Mouse (Mus musculus): ENCODE measurements around the gene Sh3glb1. TPM values are rescaled to one million over a fixed set of nuclear protein-coding genes. Genes with fewer than 3 reads are reported as not detected.
"Not testable (repeated sequence)": the region's sequence is repeated elsewhere in the genome, so short reads cannot be mapped to it uniquely, and the experiment has no call there.

The Sh3glb1 gene
- total RNA-seq (2014; rRNA removed): 103 and 118 TPM in 2 replicates
- polyA plus RNA-seq (2015; fragmentation: Nextera tagmentation; extraction: Ambion mirVana): 104 and 128 TPM in 2 replicates

DNA sequence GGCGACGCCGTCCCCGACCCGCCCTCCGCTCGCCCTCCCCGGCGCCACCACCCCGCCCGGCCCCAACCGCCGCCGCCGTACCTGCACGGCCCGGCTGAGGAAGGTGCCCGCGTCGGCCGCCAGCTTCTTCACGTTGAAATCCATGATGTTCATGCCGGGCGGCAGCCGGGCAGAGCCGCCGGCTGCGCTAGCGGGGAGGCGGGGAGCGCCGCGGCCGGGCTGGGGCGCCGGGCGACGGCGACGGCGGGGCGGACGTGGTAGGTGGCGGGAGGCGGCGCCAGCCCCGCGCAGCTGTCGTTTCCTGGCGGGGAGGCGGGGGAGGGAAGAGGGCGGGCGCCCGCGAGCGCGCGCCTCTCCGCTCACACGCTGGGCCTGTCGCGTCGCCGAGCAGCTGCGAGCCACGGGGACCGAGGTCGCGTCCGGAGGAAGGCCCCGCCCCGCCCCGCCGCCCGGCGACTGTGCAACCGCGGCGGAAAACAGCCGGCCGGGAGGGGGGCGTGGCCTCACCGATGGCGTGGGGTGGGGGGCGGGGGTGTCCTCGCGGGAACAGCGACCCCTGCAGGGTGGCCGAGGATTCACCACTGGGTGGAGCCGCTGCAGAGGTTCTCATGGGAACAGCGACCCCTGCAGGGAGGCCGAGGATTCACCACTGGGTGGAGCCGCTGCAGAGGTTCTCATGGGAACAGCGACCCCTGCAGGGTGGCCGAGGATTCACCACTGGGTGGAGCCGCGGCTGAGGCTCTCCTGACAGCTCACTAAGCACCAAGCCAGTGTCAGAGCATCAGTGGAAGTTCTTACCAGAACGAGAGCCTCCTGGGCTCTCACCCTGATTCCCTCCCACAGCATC is at the start of gene Sh3glb1:
TSS of gene Sh3glb1 (minus strand) at position 435 of the 847 bp plus-strand sequence.
- ATAC-seq: peak; percentile 90
- TF ChIP-seq CTCF (IDR thresholded peaks at IDR 0.05; ENCODE audit: low read depth): peak; percentile 99
- H3K9ac ChIP-seq: peak within 1 kb of the TSS; percentile 80
- WGBS: 1% methylated on average over 77 of the region's 98 CpGs
- no peaks in the 10 kb centered on the region for H3K9me3 ChIP-seq (ENCODE audit: low read length)
- H3K27ac ChIP-seq (ENCODE audit: low read depth, low read length): peak within 1 kb of the TSS; percentile 94
- peaks cover 20% of the 10 kb centered on the region for H3K4me1 ChIP-seq (ENCODE audit: insufficient read depth)
- H3K27me3 ChIP-seq (ENCODE audit: insufficient read depth, low read length): no peaks in the 10 kb centered on the region
- DNase-seq: peak; percentile 95
- no peaks in the 10 kb centered on the region for H3K36me3 ChIP-seq (ENCODE audit: insufficient read depth)
- H3K4me2 ChIP-seq (ENCODE audit: low read depth): peak within 1 kb of the TSS; percentile 84
- peak within 1 kb of the TSS; percentile 98 for H3K4me3 ChIP-seq (ENCODE audit: low read depth, low read length)

DNA sequence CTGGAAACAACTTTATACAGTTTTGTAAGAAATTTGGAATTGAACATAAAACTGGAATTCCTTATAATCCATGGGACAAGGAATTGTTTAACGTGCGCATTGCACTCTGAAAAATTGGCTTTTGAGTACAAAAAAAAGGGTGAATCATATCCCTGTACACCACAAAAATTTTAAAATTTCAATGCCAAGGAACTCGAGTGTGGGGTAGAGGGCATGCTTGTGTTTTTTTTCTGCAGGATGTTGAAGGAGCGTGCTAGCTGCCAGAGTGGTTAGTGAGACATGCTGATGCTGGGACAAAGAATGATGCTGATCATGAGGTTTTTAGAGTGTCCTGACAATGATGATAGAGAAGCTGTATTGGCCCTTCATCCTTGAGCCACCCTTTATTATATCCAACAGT is 45.0 kb upstream of the Sh3glb1 start:
- Histone ChIP-seq H3K4me2 (ENCODE audit: low read depth) (no peak overlapping the region), H3K27ac (ENCODE audit: low read depth, low read length) (no peak overlapping the region), H3K4me1 (ENCODE audit: insufficient read depth) (no peaks in the 10 kb centered on the region), H3K4me3 (ENCODE audit: low read depth, low read length) (no peak overlapping the region), H3K9ac (no peak overlapping the region), H3K27me3 (ENCODE audit: insufficient read depth, low read length) (no peaks in the 10 kb centered on the region), H3K9me3 (ENCODE audit: low read length) (no peaks in the 10 kb centered on the region), H3K36me3 (ENCODE audit: insufficient read depth) (no peaks in the 10 kb centered on the region)
- DNase-seq: no peak
- ATAC-seq: no peak
- TF ChIP-seq CTCF (IDR thresholded peaks at IDR 0.05; ENCODE audit: low read depth): no peak
- WGBS: 90% methylated on average over 4 of the region's 4 CpGs

DNA sequence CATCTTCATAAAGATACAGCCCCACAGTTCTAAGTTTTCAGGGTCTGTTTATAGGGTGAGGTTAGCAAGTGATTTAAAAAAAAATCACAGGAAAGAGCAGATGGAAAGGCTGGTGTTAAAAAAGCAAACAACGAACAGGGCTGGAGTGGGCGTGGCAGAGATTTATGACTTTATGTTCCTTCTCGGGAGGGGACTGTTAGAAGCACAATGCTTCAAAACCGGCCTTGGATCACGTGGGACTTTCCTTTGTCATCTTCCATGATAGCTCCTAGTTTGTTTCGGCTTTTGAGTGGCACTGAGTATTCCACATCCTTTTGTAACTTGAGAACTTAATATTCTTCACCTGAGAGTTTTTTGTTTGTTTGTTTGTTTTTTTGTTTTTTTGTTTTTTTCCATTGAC is 41.3 kb upstream of the Sh3glb1 start:
- no peaks in the 10 kb centered on the region for H3K9me3 ChIP-seq (ENCODE audit: low read length)
- DNase-seq: no peak
- H3K9ac ChIP-seq: no peak overlapping the region
- H3K27ac ChIP-seq (ENCODE audit: low read depth, low read length): no peak overlapping the region
- no peak for TF ChIP-seq CTCF (IDR thresholded peaks at IDR 0.05; ENCODE audit: low read depth)
- no peaks in the 10 kb centered on the region for H3K27me3 ChIP-seq (ENCODE audit: insufficient read depth, low read length)
- WGBS: 75% methylated on average over 6 of the region's 6 CpGs
- H3K4me1 ChIP-seq (ENCODE audit: insufficient read depth): no peaks in the 10 kb centered on the region
- no peak for ATAC-seq
- no peaks in the 10 kb centered on the region for H3K36me3 ChIP-seq (ENCODE audit: insufficient read depth)
- H3K4me2 ChIP-seq (ENCODE audit: low read depth): no peak overlapping the region
- no peak overlapping the region for H3K4me3 ChIP-seq (ENCODE audit: low read depth, low read length)

DNA sequence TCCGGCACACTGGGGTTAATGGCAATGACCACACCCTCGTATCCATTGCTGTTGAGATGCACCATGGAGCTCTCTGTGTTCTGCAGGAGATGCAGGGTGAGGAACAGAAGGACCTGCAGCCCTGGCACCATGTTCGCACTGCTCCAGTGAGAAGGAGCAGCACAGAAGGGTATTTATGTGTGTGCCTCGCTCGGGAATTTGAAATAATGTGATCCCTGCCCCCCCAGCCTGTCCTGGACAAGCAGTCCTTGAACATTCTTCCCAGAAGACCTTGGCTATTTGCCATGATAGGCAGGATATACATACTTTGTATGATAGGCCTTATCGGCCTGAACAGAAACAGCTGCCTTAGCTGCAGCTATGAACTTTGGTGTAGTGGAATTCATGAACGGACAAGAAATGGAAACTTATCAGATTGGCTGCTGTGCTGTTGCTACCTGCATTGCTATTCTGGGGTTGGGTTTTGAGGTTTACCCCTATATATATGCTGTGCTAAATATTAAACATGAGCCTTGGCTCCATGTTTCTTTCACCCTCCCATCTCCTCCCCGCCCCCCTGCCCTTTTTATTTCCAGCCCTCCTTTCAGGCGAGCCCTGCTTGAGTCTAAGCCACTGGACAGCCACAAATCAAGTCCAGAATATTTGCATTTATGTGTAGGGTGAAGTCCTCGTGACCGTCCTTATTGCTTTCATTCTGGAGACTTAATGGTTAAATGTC is 40.6 kb upstream of the Sh3glb1 start, which contains the start of gene Clca3a1:
TSS of gene Clca3a1 (minus strand) at position 386 of the 718 bp plus-strand sequence.
- H3K4me3 ChIP-seq (ENCODE audit: low read depth, low read length): no peak within 1 kb of the TSS

DNA sequence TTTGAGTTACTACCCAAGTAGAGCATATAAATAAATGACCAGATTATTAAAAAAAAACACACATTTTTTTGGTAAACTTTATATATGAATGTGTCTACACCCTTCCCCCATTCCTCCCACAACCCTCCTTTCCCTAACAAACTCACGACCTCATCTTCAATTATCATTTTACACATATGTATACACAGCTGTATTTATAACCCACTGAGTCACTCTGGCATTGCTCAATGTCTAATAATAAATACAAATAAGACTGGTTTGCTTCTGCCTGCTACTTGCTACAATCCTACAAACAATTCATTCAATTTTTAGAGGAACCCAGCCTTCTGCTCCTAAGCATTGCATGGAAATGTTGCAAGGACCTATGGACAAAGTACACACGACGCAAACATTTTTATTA is 39.6 kb upstream of the Sh3glb1 start:
- DNase-seq: no peak
- H3K9me3 ChIP-seq (ENCODE audit: low read length): no peaks in the 10 kb centered on the region
- H3K9ac ChIP-seq: no peak overlapping the region
- H3K36me3 ChIP-seq (ENCODE audit: insufficient read depth): no peaks in the 10 kb centered on the region
- H3K4me2 ChIP-seq (ENCODE audit: low read depth): no peak overlapping the region
- H3K4me1 ChIP-seq (ENCODE audit: insufficient read depth): no peaks in the 10 kb centered on the region
- H3K27me3 ChIP-seq (ENCODE audit: insufficient read depth, low read length): no peaks in the 10 kb centered on the region
- no peak overlapping the region for H3K27ac ChIP-seq (ENCODE audit: low read depth, low read length)
- 87% methylated on average over 3 of the region's 3 CpGs for WGBS
- H3K4me3 ChIP-seq (ENCODE audit: low read depth, low read length): no peak overlapping the region
- no peak for ATAC-seq
- TF ChIP-seq CTCF (IDR thresholded peaks at IDR 0.05; ENCODE audit: low read depth): no peak

More for the DNA sequence above, 40.6 kb upstream of the Sh3glb1 start, which contains the start of gene Clca3a1:
- DNase-seq: no peak
- ATAC-seq: no peak
- TF ChIP-seq CTCF (IDR thresholded peaks at IDR 0.05; ENCODE audit: low read depth): no peak
- Histone ChIP-seq H3K9me3 (ENCODE audit: low read length) (no peaks in the 10 kb centered on the region), H3K27ac (ENCODE audit: low read depth, low read length) (no peak within 1 kb of the TSS), H3K9ac (no peak within 1 kb of the TSS), H3K4me1 (ENCODE audit: insufficient read depth) (no peaks in the 10 kb centered on the region), H3K4me2 (ENCODE audit: low read depth) (no peak within 1 kb of the TSS), H3K27me3 (ENCODE audit: insufficient read depth, low read length) (no peaks in the 10 kb centered on the region), H3K36me3 (ENCODE audit: insufficient read depth) (no peaks in the 10 kb centered on the region)
- 82% methylated on average over 9 of the region's 11 CpGs for WGBS

DNA sequence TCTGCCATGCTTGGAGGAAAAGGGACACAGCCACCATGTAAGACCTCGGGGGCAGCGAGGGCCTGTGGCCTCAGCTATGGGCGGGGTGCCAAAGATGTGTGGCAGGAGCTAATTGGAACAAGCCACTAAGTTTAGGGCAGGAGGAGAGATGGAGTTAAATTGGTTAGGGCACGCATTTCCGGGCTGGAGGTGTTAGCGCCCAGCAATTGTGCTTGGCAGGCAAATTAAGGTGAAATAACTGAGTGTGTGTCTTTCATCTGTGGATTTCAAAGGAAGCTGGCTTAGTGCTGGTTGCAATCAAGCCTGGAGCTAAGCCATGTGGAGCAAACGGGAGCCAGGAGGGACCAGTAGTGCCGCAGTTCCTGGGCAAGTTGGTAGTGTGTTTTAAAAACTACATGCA is 36.0 kb upstream of the Sh3glb1 start:
- not testable (repeated sequence) for H3K27ac ChIP-seq (ENCODE audit: low read depth, low read length); DNase-seq; H3K36me3 ChIP-seq (ENCODE audit: insufficient read depth); H3K4me3 ChIP-seq (ENCODE audit: low read depth, low read length); H3K27me3 ChIP-seq (ENCODE audit: insufficient read depth, low read length); H3K4me1 ChIP-seq (ENCODE audit: insufficient read depth); H3K9ac ChIP-seq; H3K9me3 ChIP-seq (ENCODE audit: low read length); H3K4me2 ChIP-seq (ENCODE audit: low read depth)
- ATAC-seq: peak; percentile 54
- 33% methylated on average over 8 of the region's 8 CpGs for WGBS

DNA sequence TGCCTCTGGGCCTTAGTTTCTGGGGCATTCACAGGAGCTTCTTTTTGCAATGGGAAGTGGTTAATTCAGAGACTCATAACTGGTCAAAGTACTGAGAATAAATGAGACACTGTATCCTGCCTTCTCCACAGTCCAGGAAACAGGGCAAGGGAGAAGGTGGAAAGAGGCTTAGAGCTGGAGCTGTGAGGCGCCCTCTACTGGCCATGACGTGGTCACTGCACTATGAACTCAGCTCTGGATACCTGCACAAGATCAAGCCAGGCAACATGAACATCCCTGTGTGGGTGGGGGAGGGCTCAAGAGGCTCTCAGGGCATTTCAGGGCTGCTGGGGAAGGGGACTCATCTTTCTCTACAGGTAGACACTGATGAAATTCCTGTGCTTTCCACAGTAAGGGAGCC is 33.0 kb upstream of the Sh3glb1 start:
- Histone ChIP-seq H3K36me3 (ENCODE audit: insufficient read depth) (no peaks in the 10 kb centered on the region), H3K9me3 (ENCODE audit: low read length) (no peaks in the 10 kb centered on the region), H3K27ac (ENCODE audit: low read depth, low read length) (no peak overlapping the region), H3K4me1 (ENCODE audit: insufficient read depth) (no peaks in the 10 kb centered on the region), H3K9ac (no peak overlapping the region), H3K27me3 (ENCODE audit: insufficient read depth, low read length) (no peaks in the 10 kb centered on the region), H3K4me2 (ENCODE audit: low read depth) (no peak overlapping the region), H3K4me3 (ENCODE audit: low read depth, low read length) (no peak overlapping the region)
- peak; percentile 50 for TF ChIP-seq CTCF (IDR thresholded peaks at IDR 0.05; ENCODE audit: low read depth)
- DNase-seq (no peak), ATAC-seq (no peak)
- 0% methylated on average over 2 of the region's 2 CpGs for WGBS

DNA sequence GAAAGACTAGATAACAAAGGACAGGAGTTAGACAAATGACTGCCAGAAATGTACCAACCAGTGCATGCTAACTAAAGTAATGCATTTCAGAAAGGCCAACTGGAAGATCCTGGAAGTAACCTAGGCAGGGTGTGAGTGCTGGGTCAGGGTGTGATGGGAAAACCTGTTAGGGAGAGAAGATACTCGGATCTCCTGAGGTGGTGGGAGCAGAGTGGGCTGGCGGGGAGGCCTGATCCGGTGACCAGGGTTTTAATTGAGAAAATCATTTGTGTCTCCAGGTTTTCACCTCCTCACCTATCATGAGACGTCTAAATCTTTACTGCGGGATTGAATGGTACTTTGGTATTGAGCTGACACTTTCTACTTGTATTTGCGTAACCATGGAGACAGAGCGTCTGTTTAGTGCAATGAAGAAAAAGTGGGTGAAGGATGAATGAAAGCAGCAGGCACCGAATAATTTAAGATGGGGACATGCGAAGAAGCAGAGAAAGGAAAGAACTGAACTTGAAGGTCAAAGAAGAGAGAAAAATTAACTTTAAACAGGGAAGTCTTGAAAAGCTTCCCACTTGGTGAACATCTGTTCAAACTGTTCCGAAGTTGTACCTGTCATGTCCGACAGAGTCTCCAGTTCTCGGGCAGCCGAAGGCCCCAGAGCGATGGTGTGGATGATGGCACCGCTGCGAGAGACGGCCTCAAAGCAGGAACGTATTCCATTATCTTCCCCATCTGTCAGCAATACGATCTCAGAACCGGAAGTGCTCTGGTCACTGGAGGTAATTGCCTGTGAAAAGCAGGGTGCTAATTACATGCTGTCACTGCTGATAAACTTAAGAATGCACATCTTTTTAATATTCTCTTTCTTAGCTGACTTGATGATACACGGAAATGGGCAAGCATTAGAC is 29.2 kb upstream of the Sh3glb1 start:
- DNase-seq; H3K36me3 ChIP-seq (ENCODE audit: insufficient read depth); H3K9me3 ChIP-seq (ENCODE audit: low read length); H3K27me3 ChIP-seq (ENCODE audit: insufficient read depth, low read length); H3K4me3 ChIP-seq (ENCODE audit: low read depth, low read length); H3K27ac ChIP-seq (ENCODE audit: low read depth, low read length); H3K9ac ChIP-seq; H3K4me1 ChIP-seq (ENCODE audit: insufficient read depth): not testable (repeated sequence)
- 22% methylated on average over 18 of the region's 21 CpGs for WGBS
- H3K4me2 ChIP-seq (ENCODE audit: low read depth): peak overlapping the region; percentile 27
- ATAC-seq: peak; percentile 87

DNA sequence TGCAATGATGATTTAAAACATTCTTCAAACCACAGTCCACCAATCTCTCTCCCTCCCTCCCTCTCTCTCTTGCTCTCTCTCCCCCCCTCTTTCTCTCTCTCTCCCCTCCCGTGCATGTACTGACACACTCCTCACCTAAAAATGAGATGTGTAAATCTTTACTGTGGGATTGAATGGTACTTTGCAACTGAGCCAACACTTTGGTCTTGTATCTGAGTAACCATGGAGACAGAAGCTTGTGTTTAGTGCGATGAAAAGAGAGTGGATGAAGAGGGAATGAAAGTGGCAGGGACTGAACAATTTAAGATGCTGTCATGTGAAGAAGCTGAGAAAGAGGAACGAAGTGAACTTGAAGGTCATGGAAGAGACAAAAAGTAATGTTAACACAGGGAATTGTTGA is 27.6 kb upstream of the Sh3glb1 start:
- peak; percentile 81 for ATAC-seq
- DNase-seq: not testable (repeated sequence)

More for the DNA sequence above, 27.6 kb upstream of the Sh3glb1 start:
- H3K9ac ChIP-seq; H3K4me3 ChIP-seq (ENCODE audit: low read depth, low read length); H3K4me1 ChIP-seq (ENCODE audit: insufficient read depth); H3K36me3 ChIP-seq (ENCODE audit: insufficient read depth); H3K4me2 ChIP-seq (ENCODE audit: low read depth); H3K9me3 ChIP-seq (ENCODE audit: low read length); H3K27me3 ChIP-seq (ENCODE audit: insufficient read depth, low read length); H3K27ac ChIP-seq (ENCODE audit: low read depth, low read length): not testable (repeated sequence)
- WGBS: 2% methylated on average over 3 of the region's 3 CpGs

Data from forebrain, postnatal 0 days (tissue).